Mouse (Mus musculus) neural tube, embryonic 14.5 days (tissue): ENCODE measurements around the gene Jade2. TPM values are rescaled to one million over a fixed set of nuclear protein-coding genes. Genes with fewer than 3 reads are reported as not detected.
A peak's percentile ranks its signal among the peaks of the same experiment; 100 is the strongest.

Source experiments
- ATAC-seq: fragments of 200-750 bp; cut with Nextera tagmentation; 2 replicates; pipeline ENCODE4 v1.8.0; 2017; ENCODE audit warnings: low read depth, mild to moderate bottlenecking, moderate TSS enrichment, moderate library complexity
- H3K27ac ChIP-seq: fragments of 300-500 bp; sonication (generic); 2 replicates; pipeline ENCODE4 v1.5.1; 2014; ENCODE audit warnings: low read depth, mild to moderate bottlenecking, control low read depth, low read length, moderate library complexity, mixed read lengths
- H3K27me3 ChIP-seq: fragments of 300-500 bp; sonication (generic); 2 replicates; pipeline ENCODE4 v1.6.1; 2014; ENCODE audit warnings: low read length; ENCODE audit not compliant: control insufficient read depth, insufficient read depth
- H3K36me3 ChIP-seq: fragments of 300-500 bp; sonication (generic); 2 replicates; pipeline ENCODE4 v1.6.1; 2014; ENCODE audit warnings: low read length, mixed read lengths; ENCODE audit not compliant: control insufficient read depth, insufficient read depth
- H3K4me1 ChIP-seq: fragments of 300-500 bp; sonication (generic); 2 replicates; pipeline ENCODE4 v1.6.1; 2014; ENCODE audit warnings: low read length; ENCODE audit not compliant: control insufficient read depth, insufficient read depth
- H3K4me2 ChIP-seq: fragments of 300-500 bp; sonication (generic); 2 replicates; pipeline ENCODE4 v1.6.1; 2014; ENCODE audit warnings: mild to moderate bottlenecking, low read depth, low read length, control low read depth
- H3K4me3 ChIP-seq: fragments of 300-500 bp; sonication (generic); 2 replicates; pipeline ENCODE4 v1.5.1; 2014; ENCODE audit warnings: low read depth, low read length, control low read depth, mixed read lengths
- H3K9ac ChIP-seq: fragments of 300-500 bp; sonication (generic); replicated peaks from 2 replicates; pipeline ENCODE4 v1.6.1; 2014; ENCODE audit warnings: low read depth, mild to moderate bottlenecking, control low read depth, low read length, mixed read lengths
- H3K9me3 ChIP-seq: fragments of 300-500 bp; sonication (generic); 2 replicates; pipeline ENCODE4 v1.6.1; 2016; ENCODE audit warnings: low read length; ENCODE audit not compliant: control insufficient read depth
- WGBS: fragments of 180-500 bp; shearing (Covaris S2); extraction: QIAGEN DNeasy Blood & Tissue Kit; methylation state at CpG from one replicate; pipeline ENCODE4 v1.1.7; 2014; 5-methylcytosine and 5-hydroxymethylcytosine counted together
- polyA plus RNA-seq: library from polyadenylated mRNA; unstranded; fragments of >200 nt; fragmentation: Nextera tagmentation; extraction: Ambion mirVana; gene quantifications from 2 replicates; pipeline ENCODE4 v1.2.1, GENCODE M21; 2014

The Jade2 gene
- polyA plus RNA-seq, 1 experiment from 2014 or later = 0.52 TPM

DNA sequence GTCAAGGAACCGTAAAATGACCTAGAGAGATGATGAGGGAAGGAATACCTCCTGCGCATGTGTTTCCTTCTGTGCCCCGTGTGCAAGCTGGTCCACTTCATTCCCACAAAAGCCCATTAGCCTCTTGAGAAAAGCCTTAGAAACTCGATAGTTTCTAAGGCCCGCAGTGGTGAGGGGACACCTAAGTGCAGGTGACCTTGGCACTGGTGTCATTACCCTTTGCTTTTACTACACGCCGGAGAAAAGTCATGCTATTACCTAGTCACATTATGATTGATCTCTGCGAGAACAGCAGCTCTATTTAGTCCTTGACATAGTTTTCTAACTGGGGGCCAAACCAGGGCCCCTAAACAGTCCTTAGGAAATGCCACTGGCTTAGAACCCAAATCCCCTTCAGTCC, 3.2 kb upstream of the Jade2 start:
- H3K4me1 ChIP-seq = peaks cover 17% of the 10 kb centered on the region; the same call in 1 of the 2 replicates
- 81% methylated on average over 8 of the region's 8 CpGs for WGBS

DNA sequence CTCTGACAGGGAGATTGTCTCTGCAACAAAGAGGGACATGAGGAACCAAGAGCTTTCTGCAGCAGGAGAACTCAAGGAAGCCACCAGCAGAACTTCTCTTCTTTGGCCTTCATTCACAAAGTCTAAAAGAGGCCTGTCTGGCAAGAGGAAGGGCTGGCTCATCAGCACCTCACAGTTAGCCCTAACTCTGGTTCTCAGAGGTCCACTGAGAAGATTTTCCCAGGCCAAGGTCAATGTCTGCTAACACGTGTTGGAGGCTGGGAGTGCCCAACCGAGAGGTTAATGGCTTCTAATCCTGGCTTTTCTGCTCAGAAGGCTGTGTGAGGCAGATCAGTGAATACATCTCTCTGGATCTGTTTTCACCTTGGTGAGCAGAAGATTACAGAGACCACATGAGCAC, 2.1 kb upstream of the Jade2 start:
- H3K36me3 ChIP-seq = no peaks in the 10 kb centered on the region
- peaks cover 19% of the 10 kb centered on the region; the same call in 1 of the 2 replicates for H3K4me1 ChIP-seq
- peaks cover 13% of the 10 kb centered on the region for H3K27me3 ChIP-seq
- no peak overlapping the region for H3K4me3 ChIP-seq
- no peaks in the 10 kb centered on the region for H3K9me3 ChIP-seq
- H3K9ac ChIP-seq = no peak overlapping the region
- 29% methylated on average over 2 of the region's 2 CpGs for WGBS
- no peak for ATAC-seq
- no peak overlapping the region for H3K4me2 ChIP-seq
- H3K27ac ChIP-seq = no peak overlapping the region

More for the DNA sequence above, 3.2 kb upstream of the Jade2 start:
- no peak overlapping the region for H3K4me3 ChIP-seq
- no peaks in the 10 kb centered on the region for H3K36me3 ChIP-seq
- peaks cover 13% of the 10 kb centered on the region for H3K27me3 ChIP-seq
- H3K9me3 ChIP-seq = no peaks in the 10 kb centered on the region
- H3K9ac ChIP-seq = no peak overlapping the region
- H3K4me2 ChIP-seq = no peak overlapping the region
- no peak overlapping the region for H3K27ac ChIP-seq
- no peak for ATAC-seq

DNA sequence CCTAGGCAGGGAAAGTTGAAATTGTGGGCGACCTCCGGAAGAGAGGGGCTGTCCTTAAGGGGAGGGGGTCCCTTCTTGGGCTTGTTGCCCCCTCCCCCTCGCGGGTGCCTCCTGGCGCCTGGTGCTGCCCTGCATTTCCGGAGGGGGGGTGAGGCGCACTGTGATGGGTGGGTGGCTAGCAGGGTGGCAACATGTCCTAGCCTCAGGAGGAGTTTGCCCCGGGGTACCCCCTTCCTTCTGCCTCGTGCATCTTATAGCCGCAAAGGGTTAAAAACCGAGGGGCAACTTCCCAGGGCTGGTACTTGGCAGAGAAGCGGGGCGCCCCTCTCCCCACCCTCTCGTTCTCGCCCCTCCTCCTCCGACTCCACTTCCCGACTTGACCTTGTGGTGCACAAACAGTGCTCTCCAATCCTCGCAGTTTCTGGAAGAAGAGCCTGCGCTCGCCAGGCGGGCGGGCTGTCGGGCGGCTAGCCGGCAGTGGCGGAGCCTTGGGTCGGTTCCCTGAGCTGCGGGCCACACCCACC, 1.1 kb upstream of the Jade2 start:
- H3K4me2 ChIP-seq = peak overlapping the region; percentile 100
- no peaks in the 10 kb centered on the region for H3K9me3 ChIP-seq
- peak overlapping the region; percentile 62 for H3K4me3 ChIP-seq
- WGBS = 3% methylated on average over 24 of the region's 28 CpGs
- no peak overlapping the region for H3K27ac ChIP-seq
- no peaks in the 10 kb centered on the region for H3K36me3 ChIP-seq
- peak; percentile 19; the same call in 1 of the 2 replicates for ATAC-seq
- H3K9ac ChIP-seq = peak overlapping the region; percentile 67; the same call in 1 of the 2 replicates
- H3K27me3 ChIP-seq = peaks cover 13% of the 10 kb centered on the region
- H3K4me1 ChIP-seq = peaks cover 19% of the 10 kb centered on the region; the same call in 1 of the 2 replicates

DNA sequence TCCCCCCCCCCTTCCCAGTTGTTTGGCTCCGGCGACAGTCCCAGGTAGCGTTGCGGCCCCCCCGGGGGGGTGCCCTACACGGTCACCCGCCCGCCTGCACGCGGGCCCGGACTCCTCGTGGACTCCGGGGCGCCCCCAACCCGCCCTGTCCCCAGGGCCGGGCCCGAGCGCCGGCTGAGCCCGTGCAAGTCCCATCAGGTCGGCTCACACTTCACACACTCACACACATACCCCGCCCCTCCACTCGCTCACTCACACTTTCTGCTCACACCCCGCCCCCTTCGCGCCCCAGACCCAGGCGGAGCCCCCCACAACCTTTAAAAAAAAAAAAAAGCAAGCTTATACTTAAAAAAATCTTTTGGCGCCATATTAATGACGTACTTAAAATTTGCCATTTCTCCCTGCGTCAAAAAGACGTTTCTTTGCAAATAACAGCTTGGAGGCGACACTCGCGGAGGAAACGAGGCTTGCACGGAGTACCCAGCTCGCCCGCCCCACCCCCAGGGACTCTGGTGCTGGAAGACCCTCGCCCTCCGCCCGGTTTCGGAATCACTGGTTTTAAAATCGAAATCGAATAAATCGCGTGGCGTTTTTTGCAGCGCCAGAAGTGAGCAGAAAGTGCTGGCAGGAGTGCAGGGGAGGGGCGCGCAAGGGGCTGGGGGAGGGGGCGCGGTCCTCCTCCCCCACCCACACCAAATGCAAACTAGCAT, 520 bp upstream of the Jade2 start:
- Histone ChIP-seq H3K9ac (peak overlapping the region; percentile 67), H3K4me1 (peaks cover 19% of the 10 kb centered on the region; the same call in 1 of the 2 replicates), H3K36me3 (no peaks in the 10 kb centered on the region), H3K4me2 (peak overlapping the region; percentile 100), H3K9me3 (no peaks in the 10 kb centered on the region), H3K27ac (no peak overlapping the region), H3K4me3 (peak overlapping the region; percentile 62), H3K27me3 (peaks cover 13% of the 10 kb centered on the region)
- under 1% methylated on average over 46 of the region's 52 CpGs for WGBS
- 0 out of 2 replicates have a peak, but pooled peaks have one; percentile 47 for ATAC-seq

GRCm38 (mm10) chr11:51856616-51857080, 805 bp downstream of the Jade2 start:
- peaks cover 13% of the 10 kb centered on the region for H3K27me3 ChIP-seq
- H3K4me2 ChIP-seq = peak overlapping the region; percentile 100
- peak overlapping the region; percentile 67 for H3K9ac ChIP-seq
- H3K36me3 ChIP-seq = no peaks in the 10 kb centered on the region
- no peak for ATAC-seq
- no peak overlapping the region for H3K27ac ChIP-seq
- peaks cover 19% of the 10 kb centered on the region; the same call in 1 of the 2 replicates for H3K4me1 ChIP-seq
- H3K4me3 ChIP-seq = peak overlapping the region; percentile 62
- H3K9me3 ChIP-seq = no peaks in the 10 kb centered on the region
- 0% methylated on average over 33 of the region's 41 CpGs for WGBS

DNA sequence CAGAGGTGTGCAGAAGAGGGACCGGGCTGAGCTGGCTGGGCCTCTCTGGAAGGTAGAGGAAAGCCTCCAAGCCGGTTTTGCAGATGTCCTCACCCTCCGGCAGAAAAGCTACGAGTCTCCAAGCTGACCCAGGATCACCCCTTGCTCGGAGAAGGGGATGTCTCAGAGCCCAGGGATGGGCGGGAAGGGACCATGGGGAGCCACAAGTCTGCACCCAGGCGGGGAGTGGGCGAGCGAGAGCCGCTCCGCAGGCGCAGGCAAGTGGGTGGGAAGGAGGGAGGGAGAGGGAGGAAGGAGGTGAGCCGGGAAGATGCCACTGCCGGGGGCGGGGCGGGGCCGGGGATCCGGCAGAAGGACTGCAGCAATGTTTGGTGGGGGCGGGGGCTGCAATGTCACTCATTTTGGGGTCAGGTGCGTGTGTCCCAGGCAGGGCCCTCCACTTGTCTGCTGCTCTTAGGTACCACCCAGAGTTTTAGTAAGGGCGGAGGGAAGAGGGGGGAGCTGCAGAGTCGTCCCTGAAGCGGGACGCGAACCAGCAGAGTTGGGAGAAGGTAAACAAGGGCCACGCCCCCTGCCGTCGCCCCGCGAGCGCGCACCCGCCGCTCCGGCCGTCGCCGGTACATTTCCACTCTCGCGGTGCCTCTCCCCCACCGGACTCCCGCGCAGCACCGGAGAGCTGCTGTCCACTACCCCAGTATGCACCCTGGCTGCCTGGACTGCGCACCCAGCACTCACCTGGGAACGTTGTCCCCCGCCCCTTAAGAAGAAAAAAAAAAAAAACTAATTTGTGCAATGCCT, 1.4 kb downstream of the Jade2 start:
- under 1% methylated on average over 43 of the region's 47 CpGs for WGBS

GRCm38 (mm10) chr11:51854981-51855817, 2.3 kb downstream of the Jade2 start:
- no peaks in the 10 kb centered on the region for H3K9me3 ChIP-seq
- WGBS = 2% methylated on average over 37 of the region's 42 CpGs
- H3K27ac ChIP-seq = no peak overlapping the region
- no peaks in the 10 kb centered on the region for H3K36me3 ChIP-seq
- peak overlapping the region; percentile 62 for H3K4me3 ChIP-seq
- H3K9ac ChIP-seq = peak overlapping the region; percentile 67
- H3K4me1 ChIP-seq = peaks cover 19% of the 10 kb centered on the region; the same call in 1 of the 2 replicates
- peaks cover 13% of the 10 kb centered on the region for H3K27me3 ChIP-seq
- H3K4me2 ChIP-seq = peak overlapping the region; percentile 100
- peak; percentile 80 for ATAC-seq

More for the DNA sequence above, 1.4 kb downstream of the Jade2 start:
- Histone ChIP-seq H3K27ac (no peak overlapping the region), H3K4me2 (peak overlapping the region; percentile 100), H3K27me3 (peaks cover 13% of the 10 kb centered on the region), H3K36me3 (no peaks in the 10 kb centered on the region), H3K4me1 (peaks cover 19% of the 10 kb centered on the region; the same call in 1 of the 2 replicates), H3K9ac (peak overlapping the region; percentile 67), H3K9me3 (no peaks in the 10 kb centered on the region), H3K4me3 (peak overlapping the region; percentile 62)
- peak; percentile 66 for ATAC-seq

DNA sequence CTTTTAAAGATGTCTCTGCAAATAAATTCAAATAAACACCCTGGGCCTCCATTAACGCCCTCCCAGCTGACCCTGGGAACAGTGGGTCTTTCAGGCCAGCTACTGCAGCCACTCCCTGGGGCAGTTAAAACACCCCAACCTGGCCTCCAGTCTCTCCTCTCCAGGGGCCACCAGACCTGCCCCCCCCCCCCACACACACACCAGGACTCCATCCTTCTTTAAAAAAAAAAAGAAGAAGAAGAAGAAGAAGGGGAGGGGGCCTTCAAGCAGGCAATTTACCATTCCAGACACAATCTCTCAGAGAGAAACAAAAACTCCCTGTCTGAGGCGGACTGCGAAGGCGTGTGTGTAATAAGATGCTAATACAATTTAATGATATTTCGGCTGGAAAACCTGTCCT, 4.9 kb downstream of the Jade2 start:
- peaks cover 11% of the 10 kb centered on the region; the same call in 1 of the 2 replicates for H3K4me1 ChIP-seq

More for the DNA sequence above, 4.9 kb downstream of the Jade2 start:
- Histone ChIP-seq H3K4me2 (no peak overlapping the region), H3K4me3 (no peak overlapping the region), H3K36me3 (no peaks in the 10 kb centered on the region), H3K9ac (no peak overlapping the region), H3K27me3 (peaks cover 13% of the 10 kb centered on the region), H3K9me3 (no peaks in the 10 kb centered on the region), H3K27ac (no peak overlapping the region)
- ATAC-seq = no peak
- 29% methylated on average over 5 of the region's 5 CpGs for WGBS
